Mouse (Mus musculus): ENCODE measurements at regions not wholly inside any gene's neighbourhood (a gene's known extent, or its start where the extent isn't known, plus 50 kb on each side); places are given as distances from the start of the nearest gene placed in this dataset.
A peak's percentile ranks its signal among the peaks of the same experiment; 100 is the strongest.
"Not testable (repeated sequence)": the region's sequence is repeated elsewhere in the genome, so short reads cannot be mapped to it uniquely, and the experiment has no call there.

DNA sequence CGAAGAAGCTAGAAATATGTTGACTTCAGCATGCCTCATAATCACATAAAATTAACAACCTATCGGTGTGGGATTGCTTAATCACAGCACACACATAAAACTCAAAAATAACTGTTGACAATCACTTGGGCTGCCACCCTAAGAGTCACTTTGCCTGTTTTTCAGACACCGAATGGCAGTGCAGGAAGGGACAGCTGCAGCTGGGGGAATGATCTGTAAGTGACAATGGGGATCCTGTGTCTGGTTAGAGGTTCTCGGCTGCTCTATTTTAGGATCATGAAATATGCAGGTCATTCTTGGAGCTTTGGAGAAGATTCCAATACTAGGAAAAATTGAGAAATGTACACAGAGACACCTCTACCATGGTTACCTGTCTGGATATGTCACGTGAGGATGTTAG is 54.4 kb upstream of the Tcf12 start:
- DNase-seq (ENCODE audit: low spot score in 2 of 2): no peak
- intact Hi-C loops (cut with DNase I): no loop called here

DNA sequence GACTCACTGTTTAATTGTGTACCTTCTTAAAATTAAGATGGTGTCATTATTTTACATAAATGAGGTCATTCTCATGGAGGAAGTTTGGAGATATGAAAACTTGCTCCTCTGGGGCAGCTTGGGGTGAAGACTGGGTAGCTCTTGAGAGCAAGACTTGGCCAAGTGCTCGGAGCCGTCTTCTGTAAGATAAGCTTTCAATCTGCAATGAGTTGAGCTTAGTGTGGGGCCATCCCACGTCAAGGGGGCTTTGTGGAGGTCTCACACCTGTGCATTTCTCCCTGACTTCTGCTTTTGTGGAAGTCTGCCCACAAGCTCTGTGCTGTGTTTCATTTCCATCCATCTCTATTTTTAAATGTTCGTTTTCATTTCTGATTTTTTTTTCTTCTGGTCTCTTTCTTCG is 54.9 kb upstream of the Tcf12 start:
- no peak for DNase-seq (ENCODE audit: low spot score in 2 of 2)
- intact Hi-C loops (cut with DNase I): no loop called here

DNA sequence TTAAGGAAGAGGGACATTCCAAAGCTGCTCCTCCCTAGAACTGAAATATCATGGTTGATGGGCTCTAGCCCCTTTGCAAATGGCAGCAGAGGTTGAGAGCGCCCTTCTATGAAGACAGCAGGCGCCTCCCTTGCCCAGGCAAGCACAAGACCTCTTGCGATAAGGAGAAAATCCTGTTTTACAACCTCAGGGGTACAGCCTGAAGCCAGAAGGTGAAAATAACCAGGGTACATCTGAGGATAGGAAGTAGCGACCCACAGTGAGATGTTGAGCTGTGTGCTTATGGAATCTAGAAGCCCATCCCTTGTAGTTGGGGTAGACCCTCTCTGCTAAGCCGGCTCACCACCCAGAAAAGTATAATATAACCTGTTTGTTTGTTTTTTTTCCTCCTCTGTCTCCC is 57.6 kb upstream of the Tcf12 start:
- intact Hi-C loops (cut with DNase I): no loop called here
- DNase-seq (ENCODE audit: low spot score in 2 of 2): no peak

DNA sequence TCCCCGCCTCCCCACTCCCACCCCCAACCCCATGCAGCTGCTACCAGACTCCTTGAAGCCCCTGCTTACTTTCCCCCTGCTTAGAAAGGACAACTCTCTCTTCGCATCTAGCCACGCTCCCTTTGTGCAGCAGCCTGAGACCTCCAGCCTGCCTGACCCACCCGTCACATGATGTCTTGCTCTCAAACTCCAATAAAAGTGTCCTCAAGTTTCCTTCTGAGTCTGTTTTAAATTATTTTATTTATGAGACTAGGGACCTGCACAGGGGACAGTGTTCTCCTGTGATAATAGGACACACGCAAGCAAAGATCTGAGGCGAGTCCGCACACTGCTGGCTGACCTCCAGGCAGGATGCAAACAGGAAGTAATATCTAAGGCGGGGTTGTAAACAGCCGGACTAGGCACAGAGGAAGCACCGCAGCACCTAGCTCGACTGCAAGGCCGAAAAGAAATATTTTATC is 58.1 kb upstream of the Tcf12 start:
- intact Hi-C loops (cut with DNase I): no loop called here
- DNase-seq (ENCODE audit: low spot score in 2 of 2): no peak

DNA sequence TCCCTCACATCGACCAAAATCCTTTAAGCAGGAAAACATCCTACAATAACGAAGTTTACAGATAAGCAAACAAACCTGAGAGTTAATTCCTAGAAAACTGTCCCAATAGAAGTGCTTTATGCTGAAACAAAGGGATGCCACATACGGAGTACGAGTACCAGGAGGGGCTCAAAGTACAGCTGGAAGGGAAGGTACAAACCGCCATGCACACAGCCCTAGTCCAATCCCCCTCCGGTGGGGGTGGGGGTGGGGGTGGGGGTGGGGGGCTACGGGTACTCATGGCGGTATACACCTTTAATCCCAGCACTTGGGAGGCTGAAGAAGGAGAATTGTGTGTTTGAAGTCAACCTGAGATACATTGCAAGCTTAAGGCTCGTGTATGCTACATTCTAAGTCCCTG is 58.6 kb upstream of the Tcf12 start:
- no peak for DNase-seq (ENCODE audit: low spot score in 2 of 2)
- intact Hi-C loops (cut with DNase I): no loop called here

DNA sequence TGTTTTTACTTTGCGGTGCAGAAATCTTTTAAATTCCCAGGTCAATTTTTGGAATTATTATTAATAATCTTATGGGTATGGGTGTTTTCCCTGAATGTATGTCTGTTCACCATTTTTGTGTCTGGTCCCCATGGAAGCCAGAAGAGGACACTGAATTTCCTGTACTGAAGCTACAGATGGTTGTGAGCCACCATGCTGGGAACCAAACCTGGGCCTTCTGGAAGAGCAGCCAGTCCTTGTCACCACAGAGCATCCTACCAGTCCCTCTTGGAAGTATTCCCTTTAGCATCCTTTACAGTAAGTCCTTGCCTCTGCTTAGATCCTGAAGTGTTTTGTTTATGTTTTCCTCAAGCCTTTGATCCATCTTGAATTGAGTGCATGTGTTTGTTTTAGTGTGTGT is 60.7 kb upstream of the Tcf12 start:
- intact Hi-C loops (cut with DNase I): no loop called here
- DNase-seq (ENCODE audit: low spot score in 2 of 2): no peak

- peak in 1 of 2 experiments; percentile 23 for DNase-seq (ENCODE audit: low spot score in 2 of 2)
- intact Hi-C loops (cut with DNase I): loop anchor here (10.0 kb wide), 1 partner anchor 536 kb away; no protein-coding TSS in a partner anchor
Observed at GRCm38 (mm10) chr9:72180972-72181371, 69.3 kb upstream of the Tcf12 start.

DNA sequence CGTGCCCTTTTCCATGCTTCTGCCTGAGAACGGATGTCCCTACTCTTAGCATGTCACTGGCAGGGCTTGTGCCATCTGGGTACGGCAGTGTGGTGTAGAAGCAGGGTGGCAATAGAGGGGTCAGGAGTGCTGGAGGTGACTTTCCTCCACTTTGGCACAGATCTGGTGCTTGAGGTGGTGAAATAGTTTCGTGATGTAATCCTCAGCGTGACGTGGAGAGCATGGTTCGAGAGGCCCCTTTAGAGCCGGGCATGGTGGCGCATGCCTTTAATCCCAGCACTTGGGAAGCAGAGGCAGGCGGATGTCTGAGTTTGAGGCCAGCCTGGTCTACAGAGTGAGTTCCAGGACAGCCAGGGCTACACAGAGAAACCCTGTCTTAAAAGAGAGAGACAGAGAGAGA is 71.7 kb upstream of the Tcf12 start:
- intact Hi-C loops (cut with DNase I): loop anchor here (10.0 kb wide), 1 partner anchor 539 kb away; no protein-coding TSS in a partner anchor
- DNase-seq (ENCODE audit: low spot score in 2 of 2): no peak

DNA sequence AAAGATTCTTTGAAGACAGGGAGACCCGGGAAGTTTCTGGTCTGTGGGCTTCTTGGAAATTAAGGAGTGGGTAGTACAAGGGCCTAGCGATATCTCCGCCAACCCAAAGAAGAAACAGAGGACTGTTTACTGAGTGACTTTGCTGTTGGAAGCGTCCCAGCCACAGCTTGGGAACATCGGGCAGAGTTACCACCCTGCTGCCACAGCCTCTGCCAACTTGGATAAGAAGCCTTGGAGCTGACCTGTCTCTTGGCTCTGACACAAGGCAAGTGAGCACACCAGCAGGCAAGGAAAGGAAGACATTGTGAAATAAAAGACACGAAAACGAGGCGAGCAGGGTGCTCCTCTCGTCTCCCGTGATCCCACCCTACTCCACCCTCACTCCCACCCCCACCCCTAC is 72.3 kb upstream of the Tcf12 start:
- DNase-seq (ENCODE audit: low spot score in 2 of 2): peak; percentile 26 to 33
- intact Hi-C loops (cut with DNase I): loop anchor here (10.0 kb wide), 1 partner anchor 539 kb away; no protein-coding TSS in a partner anchor

- no peak for DNase-seq (ENCODE audit: low spot score in 2 of 2)
- intact Hi-C loops (cut with DNase I): loop anchor here (5.0 to 10.0 kb wide), 3 partner anchors 78 to 545 kb away; partner anchors contain the start of gene Tcf12
Observed at GRCm38 (mm10) chr9:72189867-72190266, 78.2 kb upstream of the Tcf12 start.

DNA sequence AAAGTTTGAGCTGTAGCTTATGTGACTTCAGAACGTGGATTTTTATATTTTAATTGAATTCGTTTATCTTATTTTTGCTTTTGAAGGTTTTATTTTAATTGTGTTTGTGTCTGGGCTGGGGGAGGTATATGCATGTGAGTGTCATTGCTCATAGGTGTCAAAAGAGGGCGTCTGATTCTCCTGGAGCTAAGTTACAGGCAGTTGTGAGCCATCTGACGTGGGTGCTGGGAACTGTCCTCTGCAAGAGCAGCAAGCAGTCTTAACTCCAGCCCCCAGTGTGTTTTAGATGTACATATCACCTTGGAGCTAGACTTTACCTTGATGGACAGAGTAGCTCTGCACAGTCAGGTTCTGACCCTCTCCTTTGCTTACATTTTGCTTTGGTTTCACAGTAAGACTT is 79.0 kb upstream of the Tcf12 start:
- DNase-seq (ENCODE audit: low spot score in 2 of 2): no peak
- intact Hi-C loops (cut with DNase I): loop anchor here (5.0 kb wide), 2 partner anchors 78 to 358 kb away; partner anchors contain the start of gene Tcf12

GRCm38 (mm10) chr9:72191091-72191490 is 79.4 kb upstream of the Tcf12 start:
- intact Hi-C loops (cut with DNase I): loop anchor here (5.0 kb wide), 2 partner anchors 79 to 359 kb away; partner anchors contain the start of gene Tcf12
- DNase-seq (ENCODE audit: low spot score in 2 of 2): no peak

- intact Hi-C loops (cut with DNase I): loop anchor here (5.0 kb wide), 2 partner anchors 80 to 360 kb away; partner anchors contain the start of gene Tcf12
Observed at GRCm38 (mm10) chr9:72192051-72192952, 80.6 kb upstream of the Tcf12 start.

DNA sequence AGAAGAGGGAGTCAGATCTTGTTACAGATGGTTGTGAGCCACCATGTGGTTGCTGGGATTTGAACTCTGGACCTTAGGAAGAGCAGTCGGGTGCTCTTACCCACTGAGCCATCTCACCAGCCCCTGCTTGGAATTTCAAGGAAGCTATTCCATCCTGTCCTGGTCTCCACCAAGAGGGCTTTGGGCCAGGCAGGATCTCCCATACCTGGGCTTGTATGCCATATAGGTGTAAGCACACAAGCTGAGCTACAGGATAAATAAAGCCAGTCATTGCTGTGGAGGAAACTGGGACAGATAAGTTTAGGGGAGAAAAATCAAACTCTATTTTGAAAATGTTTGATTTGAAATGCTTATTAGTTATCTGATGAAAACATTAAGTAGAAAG is 81.3 kb upstream of the Tcf12 start:
- not testable (repeated sequence) for DNase-seq (ENCODE audit: low spot score in 2 of 2)
- intact Hi-C loops (cut with DNase I): loop anchor here (5.0 kb wide), 2 partner anchors 81 to 361 kb away; partner anchors contain the start of gene Tcf12

More at GRCm38 (mm10) chr9:72192051-72192952, 80.6 kb upstream of the Tcf12 start:
- DNase-seq (ENCODE audit: low spot score in 2 of 2): peak; percentile 45 to 71

GRCm38 (mm10) chr9:72195348-72195747 is 79.3 kb upstream of the Zfp280d start:
- intact Hi-C loops (cut with DNase I): no loop called here
- no peak for DNase-seq (ENCODE audit: low spot score in 2 of 2)

DNA sequence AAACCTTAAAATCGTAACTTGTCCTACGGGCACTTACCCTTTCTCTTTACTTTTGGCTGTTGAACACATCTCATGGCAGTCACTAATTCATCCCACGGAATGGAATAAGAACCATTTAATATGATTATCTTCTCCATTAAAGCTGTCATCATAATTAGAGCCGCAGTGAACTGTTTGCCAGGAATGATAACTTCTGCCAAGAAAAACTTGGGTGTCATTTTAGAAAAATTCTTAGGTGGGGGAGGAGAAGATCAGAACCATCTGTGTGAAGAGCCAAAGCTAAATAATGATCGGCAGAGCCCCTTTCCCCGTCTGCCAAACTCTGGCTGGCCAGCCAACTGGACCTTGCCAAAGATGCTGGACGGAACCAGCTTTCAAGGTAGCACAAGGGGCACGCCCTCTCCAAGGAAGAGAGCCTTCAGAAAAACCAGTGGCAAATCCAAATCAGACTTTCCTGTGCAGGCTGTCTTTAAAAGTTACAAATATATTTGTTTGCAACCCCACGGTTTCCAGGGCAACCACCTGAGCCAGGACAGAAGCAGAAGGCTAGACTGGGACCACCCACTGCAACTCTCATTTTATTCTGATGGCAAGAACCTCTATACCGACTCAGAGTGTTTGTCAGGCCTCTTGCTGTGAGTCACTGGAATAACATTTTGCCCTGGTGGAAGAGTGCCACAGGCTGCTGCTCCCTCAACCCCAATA is 77.9 kb upstream of the Zfp280d start:
- DNase-seq (ENCODE audit: low spot score in 2 of 2): peak in 1 of 2 experiments; percentile 38
- intact Hi-C loops (cut with DNase I): no loop called here

DNA sequence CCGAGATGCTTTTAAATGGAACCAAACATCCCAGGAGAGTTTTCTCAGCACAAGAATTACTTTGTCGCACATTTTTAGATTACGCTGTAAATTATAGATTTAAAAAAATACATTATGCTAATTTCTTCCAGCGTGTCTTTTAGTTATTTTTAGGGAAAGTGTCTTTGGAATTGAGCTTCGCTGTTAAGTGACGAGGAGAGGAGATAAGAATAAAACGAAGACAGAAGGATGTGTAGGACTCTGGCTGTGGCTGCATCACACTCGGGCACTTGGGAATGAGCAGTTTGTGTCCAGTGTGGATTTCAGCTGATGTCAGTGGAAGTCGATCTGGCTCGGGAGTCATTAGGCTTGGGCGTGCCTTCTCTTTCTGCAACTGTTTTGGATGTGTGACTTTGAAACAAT is 77.3 kb upstream of the Zfp280d start:
- DNase-seq (ENCODE audit: low spot score in 2 of 2): peak; percentile 55 to 60
- intact Hi-C loops (cut with DNase I): no loop called here

DNA sequence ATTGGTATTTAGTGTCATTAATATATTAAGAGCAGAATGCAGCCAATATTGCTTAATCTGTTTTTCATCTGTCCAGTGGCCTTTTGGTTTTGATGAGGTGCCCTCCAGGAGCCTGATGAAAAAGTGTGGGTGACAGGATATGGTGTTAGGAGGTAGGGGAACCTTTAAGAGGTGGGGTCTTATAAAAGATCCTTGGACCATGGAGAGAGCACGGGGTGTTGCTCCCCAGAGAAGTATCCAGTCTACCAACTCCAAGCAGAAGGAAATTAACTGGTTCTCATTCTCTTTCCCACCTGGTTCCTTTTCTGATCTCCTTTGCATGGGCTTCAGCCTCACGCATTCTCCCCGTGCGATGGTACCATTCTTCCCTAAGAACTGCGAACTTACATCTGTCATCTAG is 75.7 kb upstream of the Zfp280d start:
- DNase-seq (ENCODE audit: low spot score in 2 of 2): no peak
- intact Hi-C loops (cut with DNase I): no loop called here

DNA sequence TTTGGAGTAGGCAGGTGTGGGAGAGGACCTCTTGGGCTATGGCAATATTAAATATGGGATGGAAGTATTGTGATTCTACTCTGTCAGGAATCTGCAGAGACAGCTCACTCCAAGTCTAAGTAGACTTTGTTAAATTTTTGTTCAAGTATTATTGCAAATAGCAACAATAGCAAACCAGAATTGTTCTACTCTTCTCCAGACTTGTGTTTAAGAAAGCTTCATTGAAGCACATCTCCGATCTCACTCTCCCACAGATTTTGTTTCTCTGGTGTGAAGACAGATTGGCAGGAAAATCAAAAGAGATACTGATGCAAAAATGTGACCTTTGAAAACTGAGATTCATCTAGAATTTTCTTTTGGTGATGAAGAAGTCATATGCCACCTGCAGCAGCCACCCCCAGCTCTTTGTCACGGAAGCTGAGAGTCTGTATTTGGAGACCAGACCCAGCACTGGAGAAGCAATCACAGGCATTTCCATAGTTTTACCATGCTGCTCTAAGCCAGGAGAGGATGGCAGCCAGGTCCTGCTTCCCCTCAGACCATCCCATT is 70.2 kb upstream of the Zfp280d start:
- intact Hi-C loops (cut with DNase I): no loop called here
- DNase-seq (ENCODE audit: low spot score in 2 of 2): peak in 1 of 2 experiments; percentile 17

DNA sequence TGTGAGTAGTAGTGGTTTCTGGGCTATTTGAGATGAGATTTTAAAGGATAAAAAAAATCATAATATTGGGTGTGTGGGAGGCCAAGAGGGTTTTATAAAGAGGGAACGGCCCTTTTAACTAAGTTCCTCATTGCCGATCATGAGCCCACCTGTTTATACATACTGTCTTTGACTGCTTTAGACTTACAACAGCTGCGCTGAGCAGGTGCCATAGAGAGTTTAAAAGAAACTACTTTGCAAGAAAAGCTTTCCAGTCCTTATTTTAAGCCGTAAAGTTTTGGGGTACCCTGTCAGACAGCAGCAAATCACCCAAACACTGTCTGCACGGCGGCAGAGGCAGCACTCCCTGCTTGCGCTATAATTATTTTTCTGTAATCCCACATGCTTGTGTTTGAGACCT is 68.8 kb upstream of the Zfp280d start:
- DNase-seq (ENCODE audit: low spot score in 2 of 2): no peak
- intact Hi-C loops (cut with DNase I): no loop called here

Measured in left cerebral cortex, postnatal 14 days (tissue).